Mouse (Mus musculus) v-Abl transformed pro-B cells (cell line): ENCODE results near the gene Bclaf1.

ENCODE experiments used
- in situ Hi-C, 2 experiments: fragments of 400-800 bp; cut with MboI; formaldehyde crosslinking; loops; one replicate each; pipeline ENCODE4 v1.15.1; 2025; ENCODE audit not compliant: unreplicated experiment in 2 of 2

Bclaf1 gene

GRCm38 (mm10) chr10:20313447-20313846 is 1.2 kb downstream of the Bclaf1 start:
- in situ Hi-C loops = loop anchor here (5.0 to 25.0 kb wide), 3 partner anchors 34 to 649 kb away; partner anchors contain the start of genes Ahi1 (in 1 of the 2), Mtfr2 (in 1 of the 2) and Pex7 (in 1 of the 2)

GRCm38 (mm10) chr10:20313941-20314340 is 1.7 kb downstream of the Bclaf1 start:
- in situ Hi-C loops = loop anchor here (5.0 to 25.0 kb wide), 3 partner anchors 33 to 648 kb away; partner anchors contain the start of genes Ahi1 (in 1 of the 2), Mtfr2 (in 1 of the 2) and Pex7 (in 1 of the 2)

- in situ Hi-C loops = loop anchor here (5.0 to 25.0 kb wide), 3 partner anchors 33 to 648 kb away; partner anchors contain the start of genes Ahi1 (in 1 of the 2), Mtfr2 (in 1 of the 2) and Pex7 (in 1 of the 2)
Measured at GRCm38 (mm10) chr10:20314797-20315196, 2.5 kb downstream of the Bclaf1 start.

GRCm38 (mm10) chr10:20317466-20317865 is 5.2 kb downstream of the Bclaf1 start:
- in situ Hi-C loops = loop anchor here (25.0 kb wide), 2 partner anchors 405 to 645 kb away; partner anchors contain the start of genes Ahi1 (in 1 of the 2) and Pex7 (in 1 of the 2)

GRCm38 (mm10) chr10:20326226-20326625 is 14.0 kb downstream of the Bclaf1 start:
- in situ Hi-C loops = loop anchor here (5.0 to 25.0 kb wide), 2 partner anchors 811 to 816 kb away; no protein-coding TSS in a partner anchor

GRCm38 (mm10) chr10:20331262-20331661 is 19.0 kb downstream of the Bclaf1 start:
- in situ Hi-C loops = loop anchor here (10.0 to 25.0 kb wide), 3 partner anchors 806 to 1024 kb away; no protein-coding TSS in a partner anchor

- in situ Hi-C loops = loop anchor here (10.0 to 25.0 kb wide), 3 partner anchors 799 to 1017 kb away; no protein-coding TSS in a partner anchor
Measured at GRCm38 (mm10) chr10:20337872-20338271, 25.6 kb downstream of the Bclaf1 start.

- in situ Hi-C loops = loop anchor here (5.0 to 25.0 kb wide), 2 partner anchors 33 to 792 kb away; partner anchors contain the start of gene Bclaf1 (in 1 of the 2)
Measured at GRCm38 (mm10) chr10:20345736-20346135, 33.5 kb downstream of the Bclaf1 start.

- in situ Hi-C loops = loop anchor here (5.0 to 25.0 kb wide), 2 partner anchors 35 to 790 kb away; partner anchors contain the start of gene Bclaf1 (in 1 of the 2)
Measured at GRCm38 (mm10) chr10:20347285-20348214, 35.3 kb downstream of the Bclaf1 start, which contains the start of gene Mtfr2. Gene Mtfr2, plus strand, starts transcription at chr10:20347770.

GRCm38 (mm10) chr10:20348894-20349293 is 36.6 kb downstream of the Bclaf1 start:
- in situ Hi-C loops = loop anchor here (5.0 to 25.0 kb wide), 2 partner anchors 37 to 788 kb away; partner anchors contain the start of gene Bclaf1 (in 1 of the 2)

- in situ Hi-C loops = loop anchor here (5.0 to 25.0 kb wide), 3 partner anchors 571 to 1651 kb away; no protein-coding TSS in a partner anchor
Measured at GRCm38 (mm10) chr10:20361542-20362449, 49.5 kb downstream of the Bclaf1 start.

- in situ Hi-C loops = loop anchor here (5.0 to 25.0 kb wide), 3 partner anchors 570 to 1650 kb away; no protein-coding TSS in a partner anchor
Measured at GRCm38 (mm10) chr10:20362450-20363118, 50.3 kb downstream of the Bclaf1 start.

- in situ Hi-C loops = loop anchor here (25.0 kb wide), 1 partner anchor 1640 kb away; no protein-coding TSS in a partner anchor
Measured at GRCm38 (mm10) chr10:20372046-20372445, 59.8 kb downstream of the Bclaf1 start.

GRCm38 (mm10) chr10:20377621-20378020 is 65.4 kb downstream of the Bclaf1 start:
- in situ Hi-C loops = no loop called here

- in situ Hi-C loops = no loop called here
Measured at GRCm38 (mm10) chr10:20379071-20379735, 66.9 kb downstream of the Bclaf1 start.

GRCm38 (mm10) chr10:20380798-20381197 is 68.5 kb downstream of the Bclaf1 start:
- in situ Hi-C loops = no loop called here

GRCm38 (mm10) chr10:20381352-20381751 is 69.1 kb downstream of the Bclaf1 start:
- in situ Hi-C loops = no loop called here

GRCm38 (mm10) chr10:20382807-20383419 is 70.6 kb downstream of the Bclaf1 start:
- in situ Hi-C loops = no loop called here
